Mouse (Mus musculus) layer of hippocampus, postnatal 25 days (tissue): Measurements from ENCODE around the gene Rbpj. TPM values are rescaled to one million over a fixed set of nuclear protein-coding genes. Genes with fewer than 3 reads are reported as not detected.

ENCODE experiments used
- DNase-seq, 2 experiments: peaks; one replicate each; pipeline ENCODE4 v3.0.0; 2022; ENCODE audit warnings: mixed read lengths in 2 of 2, low spot score in 1 of 2; ENCODE audit errors: extremely low spot score in 1 of 2
- total RNA-seq, 2 experiments: library from RNA; stranded (reverse); gene quantifications; 2 replicates each; pipeline ENCODE4 v1.2.3; 2021

Gene Rbpj
- total RNA-seq: 10 to 100 TPM; 21.7 to 22.0 TPM

DNA sequence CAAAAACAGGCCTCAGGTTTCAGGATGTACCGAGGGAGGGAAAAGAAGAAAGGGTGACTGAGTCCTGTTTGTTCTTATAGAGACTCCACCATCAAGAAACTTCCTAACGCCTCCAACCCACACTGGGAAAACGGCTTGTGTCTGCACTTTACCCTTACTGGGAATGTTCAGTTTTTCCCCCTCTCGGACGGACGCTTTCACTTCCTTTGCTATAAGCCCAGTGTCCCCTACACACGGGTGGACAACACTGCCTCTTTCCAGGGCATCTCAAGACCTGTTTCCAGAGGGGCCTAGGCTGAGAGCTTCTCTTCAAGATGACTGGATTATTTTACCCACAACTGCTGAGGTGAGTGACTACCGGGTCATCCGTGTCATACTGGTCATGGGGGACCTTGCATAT, at the start of gene Rbpj:
Gene Rbpj, plus strand, starts transcription at position 270 of the 400 bp plus-strand sequence.
- DNase-seq: no peak

DNA sequence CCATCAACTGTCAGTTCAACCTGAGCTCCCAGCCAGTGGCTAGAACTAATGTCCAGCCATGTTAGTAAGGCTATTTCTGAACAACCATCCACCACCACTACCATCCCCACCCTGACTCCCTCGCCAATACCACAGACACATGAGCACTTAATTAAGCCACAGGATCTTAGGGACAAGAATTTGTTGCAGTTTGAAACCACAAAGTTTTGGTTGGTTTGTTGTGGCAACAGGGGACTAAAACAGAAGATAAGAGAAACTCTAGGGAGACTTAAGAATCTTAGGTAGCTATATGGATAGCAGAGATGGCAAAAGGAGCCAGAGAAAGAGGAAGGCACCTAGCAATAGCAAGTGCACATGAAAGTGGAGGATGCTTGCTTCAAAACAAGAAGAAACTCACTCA, 45.2 kb upstream of the Rbpj start:
- no peak for DNase-seq

DNA sequence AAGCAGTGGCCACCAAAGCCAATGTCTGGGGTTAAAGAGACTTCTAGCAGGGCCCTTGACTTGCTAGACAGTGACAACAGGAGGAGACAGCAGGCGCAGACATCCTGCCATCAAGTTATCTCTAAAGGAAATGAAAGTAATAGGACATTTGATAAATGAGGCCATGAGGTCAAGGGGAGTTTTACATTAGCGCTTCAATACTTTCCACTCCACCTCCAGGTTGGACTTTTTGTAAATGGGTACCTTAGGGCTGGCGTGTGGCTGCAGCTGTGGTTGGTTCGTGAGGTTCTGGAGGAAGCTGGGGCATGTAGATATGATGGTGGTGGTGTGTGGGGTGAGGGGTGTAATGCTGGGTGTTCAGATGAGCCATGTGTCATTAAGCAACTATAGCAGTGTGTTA, 44.7 kb upstream of the Rbpj start:
- DNase-seq: no peak

DNA sequence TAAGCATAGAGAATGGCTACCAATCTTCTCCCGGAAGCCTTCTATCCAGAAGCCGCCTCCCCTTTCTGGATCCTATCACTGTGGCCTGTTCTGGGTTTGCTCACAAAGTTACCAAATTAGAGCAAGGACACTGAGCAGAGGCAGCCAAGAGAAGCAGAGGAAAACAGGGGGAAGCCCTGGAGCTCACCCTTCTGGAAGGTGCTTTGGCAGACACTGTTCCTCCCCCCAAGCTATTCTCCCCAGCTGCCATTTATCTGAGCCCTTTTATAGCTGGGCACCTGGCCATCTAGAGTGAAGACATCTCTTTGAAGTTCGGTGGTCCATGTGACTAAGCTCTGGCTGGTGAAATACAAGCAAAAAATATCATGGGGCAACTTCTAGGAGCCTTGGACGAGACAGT, 38.5 kb upstream of the Rbpj start:
- DNase-seq: no peak

DNA sequence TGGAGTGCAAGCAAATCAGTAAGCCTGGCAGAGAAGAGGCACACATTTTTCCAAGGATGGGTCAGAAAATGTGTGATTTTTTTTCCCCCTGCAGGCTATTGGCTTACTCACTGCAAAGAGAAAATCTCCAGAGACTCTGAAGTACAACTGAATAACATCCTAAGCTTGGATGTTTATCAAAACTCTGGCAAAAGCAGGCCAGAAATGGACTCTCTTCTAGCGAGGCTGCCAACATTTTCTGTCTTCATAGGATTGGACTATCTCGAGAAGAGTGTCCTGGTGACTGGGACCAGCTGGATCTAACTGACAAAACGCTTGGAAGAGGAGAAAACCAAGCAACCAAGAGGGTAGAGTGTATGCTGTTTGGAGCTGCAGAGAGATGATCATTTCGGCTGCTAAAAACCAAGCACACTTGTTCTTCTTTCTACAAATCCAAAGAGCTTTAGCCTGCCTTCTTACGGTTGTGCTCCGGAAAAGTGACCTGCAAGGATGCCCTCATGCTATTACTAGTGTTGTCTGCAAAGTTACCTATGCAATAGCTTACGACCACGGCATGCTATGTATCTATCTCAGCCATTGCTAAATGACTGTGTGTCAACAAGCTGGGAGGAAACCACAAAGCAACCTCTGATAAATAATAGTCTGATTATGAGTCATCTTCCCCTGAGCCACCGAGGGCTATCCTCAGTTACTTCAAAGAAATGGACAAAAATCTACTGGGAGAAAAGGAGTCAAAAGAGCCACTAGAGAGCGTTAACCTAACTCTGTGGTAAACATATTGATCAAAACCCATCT, 36.1 kb upstream of the Rbpj start:
- DNase-seq: no peak

DNA sequence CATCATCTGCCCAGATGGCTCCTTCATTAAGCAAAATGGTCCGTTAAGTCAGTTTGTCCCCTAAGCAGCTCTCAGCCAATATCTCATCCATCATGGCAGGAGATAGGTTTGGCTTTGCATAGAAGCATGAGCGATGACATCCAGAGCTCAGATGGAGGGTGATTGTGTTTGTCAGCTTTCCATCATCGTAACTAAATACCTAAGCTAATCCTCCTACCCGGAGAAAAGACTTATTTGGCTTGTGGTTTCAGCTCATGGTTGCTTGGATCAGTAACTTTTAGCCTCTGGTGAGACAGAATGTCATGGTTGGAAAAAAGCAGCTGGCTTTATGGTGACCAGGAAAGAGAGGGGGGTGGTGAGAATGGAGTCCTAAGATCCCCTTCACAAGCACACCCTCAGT, 33.5 kb upstream of the Rbpj start:
- DNase-seq: no peak

DNA sequence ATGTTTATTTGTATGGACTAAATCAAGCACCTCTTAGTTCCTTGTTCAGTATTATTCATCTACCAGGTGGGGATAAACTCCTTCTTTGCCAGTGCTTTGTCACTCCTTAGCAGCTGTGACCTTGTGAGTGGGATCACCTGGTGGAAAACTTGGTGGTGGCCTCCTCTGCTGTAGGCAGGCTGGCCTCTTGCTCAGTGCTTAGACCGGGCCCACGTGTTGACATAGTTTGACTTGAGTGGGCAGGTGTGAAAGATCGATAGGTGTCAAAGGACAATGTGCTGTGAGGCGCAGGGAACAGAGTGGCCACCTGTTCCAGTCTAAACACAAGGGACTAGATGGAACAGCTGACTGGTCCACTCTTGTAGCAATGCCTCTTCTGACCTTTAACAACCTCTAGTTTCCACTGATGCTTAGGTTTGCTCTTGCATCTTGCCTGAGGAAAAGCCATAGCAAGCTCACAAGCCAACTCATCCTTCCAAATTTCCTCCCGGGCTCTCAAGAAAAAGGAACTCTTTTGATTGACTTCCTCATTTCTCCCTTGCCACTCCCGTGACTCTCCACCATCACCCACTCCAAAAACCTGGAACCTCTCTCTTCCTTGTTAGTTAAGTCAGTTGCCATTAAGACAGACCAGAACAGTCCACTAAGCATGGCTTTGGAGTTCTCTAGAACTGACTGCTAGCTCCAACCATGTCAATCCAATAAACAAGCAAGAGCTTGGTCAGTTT, 28.9 kb upstream of the Rbpj start:
- DNase-seq: no peak

DNA sequence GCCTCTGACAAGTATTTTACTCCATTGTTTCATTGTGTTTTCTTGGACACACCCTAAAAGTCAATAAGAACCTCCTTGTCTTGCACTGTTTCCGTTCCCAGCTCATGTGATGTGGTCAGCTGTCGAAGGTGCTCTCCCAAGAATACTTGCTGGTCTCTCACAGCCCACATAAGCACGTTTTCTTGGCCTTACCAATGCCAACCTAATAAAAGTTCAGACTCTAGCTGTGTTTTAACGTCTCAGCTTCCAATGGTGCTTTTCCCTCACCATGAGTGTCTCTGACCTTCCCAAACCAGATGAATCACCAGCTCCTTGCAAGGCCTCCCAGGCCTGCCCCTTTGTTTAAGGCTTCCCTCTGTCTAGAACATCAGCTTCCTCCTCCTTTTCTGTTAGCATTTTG, 28.2 kb upstream of the Rbpj start:
- no peak for DNase-seq

DNA sequence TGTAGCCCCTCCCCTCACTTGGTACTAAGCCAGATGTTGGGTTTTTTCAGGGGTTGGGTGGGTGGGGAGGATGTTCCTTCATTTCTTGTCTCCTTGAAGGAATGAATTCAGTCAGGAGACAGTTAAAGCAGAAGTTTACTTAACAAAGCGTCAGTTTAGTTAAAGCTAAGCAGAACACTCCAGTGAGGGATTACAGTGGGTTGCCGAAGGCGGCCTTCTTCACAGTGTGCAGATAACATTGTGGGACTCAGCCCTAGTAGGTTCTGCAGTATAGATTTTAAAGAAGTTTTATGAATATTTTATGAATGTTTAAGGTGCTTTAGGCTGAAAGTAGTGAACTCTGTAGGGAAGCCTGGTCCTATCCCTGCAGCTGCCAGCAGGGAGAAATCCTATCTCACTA, 27.7 kb upstream of the Rbpj start:
- DNase-seq: no peak

DNA sequence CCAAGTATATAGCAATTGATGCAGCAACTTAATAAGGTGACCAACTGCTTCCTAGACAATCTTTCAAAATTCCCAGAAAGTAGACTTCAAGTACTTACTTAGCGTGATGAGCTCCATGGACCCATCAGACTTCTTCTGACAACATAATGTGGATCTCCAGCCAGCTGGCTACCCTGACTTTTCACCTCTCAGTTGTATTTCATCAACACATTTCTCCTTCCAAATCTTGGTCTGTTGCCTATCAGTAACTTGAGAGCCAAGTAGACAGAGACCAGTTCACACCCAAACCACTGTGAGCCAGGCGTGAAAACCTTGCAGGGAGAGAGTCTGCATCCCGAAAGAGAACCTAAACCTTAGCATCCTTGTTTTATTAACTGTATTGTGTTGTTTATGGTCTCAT, 26.3 kb upstream of the Rbpj start:
- DNase-seq: no peak

DNA sequence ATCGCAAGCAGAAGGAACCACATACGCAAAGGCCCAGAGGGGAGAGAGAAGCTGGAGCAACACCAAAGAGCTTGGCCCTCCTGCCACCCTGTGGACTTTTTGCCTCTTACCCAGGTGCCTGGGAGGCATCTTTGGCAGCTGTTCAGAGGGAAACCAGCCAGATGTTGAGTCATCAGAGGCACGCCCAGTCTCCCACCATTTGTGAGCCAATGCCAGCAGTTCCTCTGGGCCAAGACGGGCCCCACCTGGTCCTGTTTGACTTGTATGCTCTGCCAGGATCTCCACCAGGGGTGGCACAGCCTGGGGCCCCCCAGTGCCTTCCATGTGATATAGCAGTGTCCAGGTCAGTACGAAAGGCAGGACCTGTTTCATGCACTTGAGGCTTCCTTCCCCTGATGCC, 21.9 kb upstream of the Rbpj start:
- no peak for DNase-seq

DNA sequence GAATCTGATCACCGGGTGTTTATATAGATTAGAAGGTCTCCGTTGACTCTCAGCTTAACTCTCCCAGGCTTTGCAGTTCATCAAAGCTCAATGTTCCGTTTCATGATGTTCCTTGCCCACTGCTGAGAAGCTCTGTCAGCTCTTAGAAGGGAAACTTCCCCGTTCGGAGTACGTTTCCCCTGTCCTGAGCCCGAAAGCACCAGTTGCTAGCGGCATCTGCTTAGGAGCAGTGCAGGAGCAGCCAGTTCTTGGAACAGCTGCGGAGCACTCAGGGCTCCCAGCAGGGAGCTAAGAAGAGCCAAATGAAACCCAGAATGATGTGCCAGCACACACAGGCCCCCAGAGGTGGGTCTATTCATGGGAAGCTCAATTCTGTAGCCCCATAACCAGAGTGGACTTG, 15.0 kb upstream of the Rbpj start:
- DNase-seq: no peak

DNA sequence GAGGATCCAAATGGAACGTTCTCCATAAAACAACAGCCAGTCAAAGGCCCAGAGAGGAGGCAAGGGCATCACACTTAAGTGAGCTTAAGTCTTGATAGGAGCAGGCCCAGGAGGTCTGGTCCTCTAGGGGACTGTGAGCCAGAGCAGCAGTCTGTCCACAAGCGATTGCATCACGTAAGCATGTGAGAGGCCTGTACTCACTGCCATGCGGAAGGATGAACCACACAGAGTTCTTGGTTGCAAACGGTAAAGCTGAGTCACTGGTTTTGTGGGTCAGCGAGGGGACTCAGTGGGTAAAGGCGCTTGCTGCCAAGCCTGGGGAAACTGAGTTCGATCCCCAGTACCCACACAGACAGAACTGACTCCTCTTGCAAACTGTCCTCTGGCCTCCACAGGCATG, 14.1 kb upstream of the Rbpj start:
- DNase-seq: no peak

DNA sequence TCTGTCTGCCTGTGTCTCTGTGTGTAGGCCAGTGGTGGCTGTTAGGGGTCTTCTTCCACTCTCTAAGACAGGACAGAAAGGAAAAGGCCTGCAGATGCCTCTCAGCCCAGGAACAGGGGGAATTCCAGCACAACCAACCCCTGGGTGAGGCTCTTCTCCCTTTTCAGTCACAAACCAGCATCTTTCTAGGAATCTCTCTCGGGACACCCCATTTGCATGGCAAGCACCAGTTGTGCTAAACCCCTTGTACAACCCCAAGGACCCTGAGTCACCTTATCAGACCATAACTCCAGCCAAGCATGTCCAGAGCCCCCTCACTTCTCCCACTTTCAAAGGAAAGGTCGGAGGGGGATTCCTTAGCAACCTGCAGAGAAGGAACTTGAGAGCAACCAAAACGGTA, 13.0 kb upstream of the Rbpj start:
- no peak for DNase-seq

DNA sequence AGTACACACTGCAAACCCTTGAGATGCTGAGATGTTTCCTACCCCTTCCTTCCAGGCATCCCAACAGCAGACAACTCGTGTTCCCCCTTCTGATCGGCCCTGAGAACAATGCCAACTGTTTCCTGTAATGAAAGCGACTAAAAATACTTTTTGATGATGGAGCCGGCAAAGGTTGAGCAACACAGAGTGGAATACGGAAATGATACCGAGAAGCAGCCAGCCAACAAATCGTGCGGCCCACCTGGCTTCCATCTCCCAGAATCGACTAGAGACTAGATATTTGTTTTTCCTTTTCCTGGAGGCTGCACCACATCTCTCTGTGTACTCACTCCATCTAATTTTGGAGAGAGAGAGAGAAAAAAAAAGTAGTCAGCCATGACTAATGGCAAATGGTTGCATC, 11.2 kb upstream of the Rbpj start:
- no peak for DNase-seq

DNA sequence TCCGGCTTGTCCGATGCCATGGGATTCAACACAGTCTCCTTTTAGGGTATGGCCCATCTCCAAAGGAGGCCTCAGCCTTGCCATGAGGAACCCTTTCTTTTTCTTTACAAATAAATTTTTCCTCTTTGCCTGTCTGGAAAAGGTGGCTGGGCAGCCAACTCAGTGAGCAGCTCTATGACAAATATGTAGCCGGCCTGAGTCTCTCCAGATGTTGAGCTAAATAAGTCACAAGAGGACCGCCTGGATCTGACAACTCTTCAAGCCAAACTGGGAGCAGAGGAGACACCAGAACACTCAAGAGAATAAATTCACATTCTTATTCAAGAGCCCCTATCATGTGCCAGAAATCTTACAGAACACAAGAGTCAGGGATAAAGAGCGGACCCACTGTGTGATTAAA, 10.5 kb upstream of the Rbpj start:
- DNase-seq: no peak

DNA sequence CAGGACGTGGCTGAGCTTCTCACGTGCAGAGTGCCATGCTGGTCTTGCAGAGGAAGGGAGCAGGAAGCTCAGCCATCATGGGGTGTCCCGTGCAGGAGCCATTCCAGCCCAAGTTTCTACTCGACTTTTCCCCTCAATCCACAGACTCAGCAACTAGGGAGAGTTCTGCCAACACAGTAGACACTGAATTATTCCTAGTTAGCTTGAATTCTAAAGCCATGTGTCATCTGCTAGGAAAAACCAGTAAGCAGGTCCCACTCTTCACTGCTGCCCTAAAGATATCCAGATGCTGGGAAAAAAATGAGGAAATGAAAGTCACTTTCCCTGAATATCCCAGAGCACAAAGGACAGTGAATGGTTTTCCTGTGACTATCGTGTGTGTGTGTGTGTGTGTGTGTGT, 5.8 kb upstream of the Rbpj start:
- DNase-seq: no peak

DNA sequence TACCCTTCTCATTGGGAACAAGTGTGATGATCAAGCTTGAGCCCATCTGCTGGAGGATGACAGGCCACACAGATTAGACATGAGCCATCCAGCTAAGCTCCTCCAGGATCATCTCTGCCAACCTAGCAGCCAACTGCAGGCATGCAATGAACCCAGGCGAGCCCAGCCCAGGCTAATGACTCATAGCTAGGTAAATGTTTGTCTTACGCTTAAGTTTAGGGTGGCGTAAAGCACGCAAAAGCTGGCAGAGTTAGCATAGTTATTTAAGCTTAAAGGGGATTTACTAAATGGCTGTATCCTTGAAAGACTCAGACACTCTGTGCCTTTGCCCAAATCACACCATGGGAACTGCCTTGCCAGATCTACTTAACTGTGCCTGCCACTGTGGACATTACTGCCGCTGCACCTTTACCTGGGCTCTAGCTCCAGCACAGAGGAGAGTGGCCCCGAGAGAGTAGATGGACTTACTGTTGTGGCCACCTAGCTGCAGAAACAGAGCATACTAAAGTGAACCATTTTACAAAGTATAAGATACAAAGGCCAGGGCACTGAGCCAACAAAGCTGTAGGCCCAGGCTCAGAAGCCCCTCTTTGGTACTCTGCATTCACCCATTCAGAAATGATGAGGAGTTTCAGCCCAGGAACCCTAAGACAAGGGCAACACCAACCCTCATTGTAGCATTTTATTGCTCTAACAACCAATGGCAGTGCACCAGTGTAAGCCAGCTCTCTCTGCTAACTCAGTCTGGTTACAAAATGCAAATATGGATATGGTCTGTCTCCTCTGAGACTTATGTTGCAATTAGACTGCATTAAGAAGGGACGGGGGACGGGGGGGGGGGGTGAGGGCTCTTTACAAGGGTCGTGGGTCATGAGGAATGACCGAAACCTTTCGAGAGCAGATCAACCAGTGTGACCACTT, 2.6 kb upstream of the Rbpj start:
- DNase-seq: no peak

DNA sequence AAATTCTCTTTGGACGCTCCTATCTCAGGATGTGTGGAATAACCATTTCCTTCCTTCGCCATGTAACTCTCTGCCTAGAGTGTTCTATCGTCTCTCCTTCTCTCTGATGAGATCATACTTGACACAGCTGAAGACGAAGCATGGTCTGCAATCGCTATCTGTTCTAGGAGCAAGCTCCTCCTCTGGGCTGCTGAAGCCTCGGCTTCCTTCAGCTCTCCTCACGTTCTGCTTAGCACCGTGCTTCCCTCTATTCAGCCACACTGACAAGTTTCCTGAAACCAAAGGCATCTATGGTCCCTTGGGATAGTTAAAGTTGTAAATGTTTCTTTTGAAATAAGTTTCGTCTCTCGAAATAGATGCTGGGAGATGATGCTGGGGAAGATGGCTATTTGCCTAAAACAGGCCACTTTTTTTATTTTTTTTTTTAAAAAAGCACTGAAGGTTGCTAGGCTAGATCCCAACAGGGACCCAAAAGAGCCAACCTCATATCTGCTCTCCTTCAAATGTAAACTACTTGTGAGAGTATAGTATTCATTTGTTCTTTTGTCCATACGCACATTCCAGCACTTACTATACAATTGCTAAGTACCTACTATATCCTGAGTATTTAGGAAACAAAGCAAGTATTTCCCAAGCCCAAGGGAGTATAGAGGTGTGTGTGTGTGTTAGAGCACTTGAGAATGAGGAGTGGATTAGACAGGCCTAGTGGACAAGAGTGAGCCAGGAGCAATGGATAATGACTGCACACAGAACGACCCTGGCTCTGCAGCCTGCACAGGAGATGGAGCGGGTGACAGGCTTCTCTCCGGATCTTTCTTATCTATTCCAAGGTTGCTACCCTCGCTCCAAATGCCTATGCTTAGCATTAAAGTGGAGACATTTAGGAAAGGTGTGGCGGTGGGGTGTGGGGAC, 726 bp downstream of the Rbpj start:
- no peak for DNase-seq

DNA sequence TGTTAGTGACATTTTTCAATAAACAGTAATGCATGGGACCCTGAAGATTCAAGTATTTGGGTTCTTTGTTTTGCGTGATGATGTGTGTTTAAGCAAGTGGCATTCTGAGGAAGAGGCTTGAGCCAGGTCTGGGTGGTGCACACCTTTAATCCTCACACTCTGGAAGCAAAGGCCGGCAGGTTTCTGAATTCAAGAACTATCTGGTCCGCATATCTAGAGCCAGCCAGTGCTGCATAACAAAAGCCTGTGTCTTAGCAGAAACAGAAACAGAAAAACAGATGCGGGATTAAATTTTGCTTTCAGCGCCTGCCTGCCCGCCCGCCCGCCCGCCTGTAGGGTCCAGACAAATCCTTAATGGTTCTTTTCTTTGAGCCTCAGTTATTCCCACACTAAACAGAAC, 1.6 kb downstream of the Rbpj start:
- no peak for DNase-seq
